Mouse (Mus musculus) liver, embryonic 12.5 days (tissue): ENCODE measurements at regions not wholly inside any gene's neighbourhood (a gene's known extent, or its start where the extent isn't known, plus 50 kb on each side); places are given as distances from the start of the nearest gene placed in this dataset.
"Not testable (repeated sequence)": the region's sequence is repeated elsewhere in the genome, so short reads cannot be mapped to it uniquely, and the experiment has no call there.

Source experiments
- ATAC-seq: fragments of 200-750 bp; cut with Nextera tagmentation; 2 replicates; pipeline ENCODE4 v1.8.0; 2017; ENCODE audit warnings: moderate number of reproducible peaks, mild to moderate bottlenecking, moderate library complexity
- H3K27ac ChIP-seq: fragments of 300-500 bp; sonication (generic); 2 replicates; pipeline ENCODE4 v1.5.1; 2016; ENCODE audit warnings: mild to moderate bottlenecking
- H3K27me3 ChIP-seq: fragments of 300-500 bp; sonication (generic); replicated peaks from 2 replicates; pipeline ENCODE4 v1.6.1; 2016; ENCODE audit warnings: mild to moderate bottlenecking, moderate library complexity
- H3K36me3 ChIP-seq: fragments of 300-500 bp; sonication (generic); 2 replicates; pipeline ENCODE4 v1.6.1; 2016; ENCODE audit warnings: mild to moderate bottlenecking, moderate library complexity
- H3K4me1 ChIP-seq: fragments of 300-500 bp; sonication (generic); 2 replicates; pipeline ENCODE4 v1.6.1; 2016
- H3K4me2 ChIP-seq: fragments of 300-500 bp; sonication (generic); 2 replicates; pipeline ENCODE4 v1.6.1; 2016; ENCODE audit warnings: mild to moderate bottlenecking, moderate library complexity
- H3K4me3 ChIP-seq: fragments of 300-500 bp; sonication (generic); 2 replicates; pipeline ENCODE4 v1.5.1; 2016; ENCODE audit warnings: mild to moderate bottlenecking, moderate library complexity
- H3K9ac ChIP-seq: fragments of 300-500 bp; sonication (generic); 2 replicates; pipeline ENCODE4 v1.6.1; 2016; ENCODE audit warnings: mild to moderate bottlenecking, moderate library complexity
- H3K9me3 ChIP-seq: fragments of 300-500 bp; sonication (generic); replicated peaks from 2 replicates; pipeline ENCODE4 v1.6.1; 2016; ENCODE audit warnings: mild to moderate bottlenecking, moderate library complexity
- WGBS: fragments of 180-500 bp; shearing (Covaris S2); methylation state at CpG from one replicate; pipeline ENCODE4 v1.1.7; 2016; ENCODE audit not compliant: insufficient replicate concordance; 5-methylcytosine and 5-hydroxymethylcytosine counted together

GRCm38 (mm10) chr15:5915261-5915660 is 384.3 kb upstream of the Dab2 start:
- Histone ChIP-seq H3K4me2 (no peak overlapping the region), H3K9ac (no peak overlapping the region), H3K4me3 (no peak overlapping the region), H3K36me3 (no peaks in the 10 kb centered on the region), H3K4me1 (no peaks in the 10 kb centered on the region), H3K27ac (no peak overlapping the region), H3K9me3 (no peaks in the 10 kb centered on the region), H3K27me3 (no peaks in the 10 kb centered on the region)
- no peak for ATAC-seq
- WGBS, result 14% methylated on average over 2 of the region's 2 CpGs

- 39% methylated on average over 4 of the region's 4 CpGs for WGBS
- no peak for ATAC-seq
Observed at GRCm38 (mm10) chr15:5920058-5920457, 379.5 kb upstream of the Dab2 start.

GRCm38 (mm10) chr15:5927768-5928167 is 371.8 kb upstream of the Dab2 start:
- no peaks in the 10 kb centered on the region for H3K9me3 ChIP-seq
- no peaks in the 10 kb centered on the region for H3K27me3 ChIP-seq
- no peaks in the 10 kb centered on the region for H3K4me1 ChIP-seq
- no peak overlapping the region for H3K9ac ChIP-seq
- ATAC-seq, result no peak
- no peak overlapping the region for H3K4me3 ChIP-seq
- H3K4me2 ChIP-seq, result no peak overlapping the region
- WGBS, result 39% methylated on average over 3 of the region's 3 CpGs
- no peak overlapping the region for H3K27ac ChIP-seq
- no peaks in the 10 kb centered on the region for H3K36me3 ChIP-seq

More at GRCm38 (mm10) chr15:5920058-5920457, 379.5 kb upstream of the Dab2 start:
- Histone ChIP-seq H3K4me1 (no peaks in the 10 kb centered on the region), H3K36me3 (no peaks in the 10 kb centered on the region), H3K9me3 (no peaks in the 10 kb centered on the region), H3K4me3 (no peak overlapping the region), H3K27ac (no peak overlapping the region), H3K27me3 (no peaks in the 10 kb centered on the region), H3K9ac (no peak overlapping the region), H3K4me2 (no peak overlapping the region)

GRCm38 (mm10) chr15:5933586-5933985 is 366.0 kb upstream of the Dab2 start:
- H3K9me3 ChIP-seq, result no peaks in the 10 kb centered on the region

GRCm38 (mm10) chr15:5940945-5941344 is 358.6 kb upstream of the Dab2 start:
- Histone ChIP-seq H3K4me3 (no peak overlapping the region), H3K36me3 (no peaks in the 10 kb centered on the region), H3K4me1 (no peaks in the 10 kb centered on the region), H3K9ac (no peak overlapping the region), H3K27me3 (no peaks in the 10 kb centered on the region), H3K9me3 (no peaks in the 10 kb centered on the region), H3K4me2 (no peak overlapping the region), H3K27ac (no peak overlapping the region)
- no peak for ATAC-seq
- 46% methylated on average over 2 of the region's 2 CpGs for WGBS

More at GRCm38 (mm10) chr15:5933586-5933985, 366.0 kb upstream of the Dab2 start:
- Histone ChIP-seq H3K27me3 (no peaks in the 10 kb centered on the region), H3K4me2 (no peak overlapping the region), H3K27ac (no peak overlapping the region), H3K9ac (no peak overlapping the region), H3K36me3 (no peaks in the 10 kb centered on the region), H3K4me1 (no peaks in the 10 kb centered on the region), H3K4me3 (no peak overlapping the region)
- ATAC-seq, result no peak
- WGBS, result 50% methylated on average over 3 of the region's 3 CpGs

GRCm38 (mm10) chr15:5946650-5947049 is 352.9 kb upstream of the Dab2 start:
- no peaks in the 10 kb centered on the region for H3K4me1 ChIP-seq
- no peaks in the 10 kb centered on the region for H3K27me3 ChIP-seq
- H3K27ac ChIP-seq, result no peak overlapping the region
- H3K4me2 ChIP-seq, result no peak overlapping the region
- H3K9me3 ChIP-seq, result no peaks in the 10 kb centered on the region
- H3K36me3 ChIP-seq, result no peaks in the 10 kb centered on the region
- 80% methylated on average over 6 of the region's 6 CpGs for WGBS
- no peak overlapping the region for H3K4me3 ChIP-seq
- no peak for ATAC-seq
- H3K9ac ChIP-seq, result no peak overlapping the region

- no peaks in the 10 kb centered on the region for H3K36me3 ChIP-seq
- H3K4me3 ChIP-seq, result no peak overlapping the region
- 49% methylated on average over 3 of the region's 3 CpGs for WGBS
- no peak overlapping the region for H3K9ac ChIP-seq
- H3K4me1 ChIP-seq, result no peaks in the 10 kb centered on the region
- no peaks in the 10 kb centered on the region for H3K27me3 ChIP-seq
- H3K9me3 ChIP-seq, result no peaks in the 10 kb centered on the region
- H3K27ac ChIP-seq, result no peak overlapping the region
- no peak for ATAC-seq
- H3K4me2 ChIP-seq, result no peak overlapping the region
Observed at GRCm38 (mm10) chr15:5950919-5951318, 348.7 kb upstream of the Dab2 start.

- not testable (repeated sequence) for H3K4me1 ChIP-seq, H3K27ac ChIP-seq, H3K4me3 ChIP-seq, H3K9me3 ChIP-seq, ATAC-seq, H3K9ac ChIP-seq, H3K36me3 ChIP-seq, H3K27me3 ChIP-seq, H3K4me2 ChIP-seq
- WGBS, result 68% methylated on average over 2 of the region's 2 CpGs
Observed at GRCm38 (mm10) chr15:5951661-5952060, 347.9 kb upstream of the Dab2 start.

GRCm38 (mm10) chr15:5953106-5953505 is 346.5 kb upstream of the Dab2 start:
- no peak overlapping the region for H3K27ac ChIP-seq

GRCm38 (mm10) chr15:5991351-5992065 is 308.1 kb upstream of the Dab2 start:
- no peaks in the 10 kb centered on the region for H3K27me3 ChIP-seq
- H3K4me2 ChIP-seq, result no peak overlapping the region
- 53% methylated on average over 5 of the region's 5 CpGs for WGBS
- H3K36me3 ChIP-seq, result no peaks in the 10 kb centered on the region
- H3K4me3 ChIP-seq, result no peak overlapping the region
- H3K9me3 ChIP-seq, result no peaks in the 10 kb centered on the region
- H3K9ac ChIP-seq, result no peak overlapping the region
- H3K27ac ChIP-seq, result no peak overlapping the region
- no peaks in the 10 kb centered on the region for H3K4me1 ChIP-seq
- no peak for ATAC-seq

More at GRCm38 (mm10) chr15:5953106-5953505, 346.5 kb upstream of the Dab2 start:
- Histone ChIP-seq H3K4me1 (no peaks in the 10 kb centered on the region), H3K27me3 (no peaks in the 10 kb centered on the region), H3K4me3 (no peak overlapping the region), H3K9me3 (no peaks in the 10 kb centered on the region), H3K4me2 (no peak overlapping the region), H3K36me3 (no peaks in the 10 kb centered on the region), H3K9ac (no peak overlapping the region)
- ATAC-seq, result no peak

GRCm38 (mm10) chr15:5992146-5992545 is 307.4 kb upstream of the Dab2 start:
- not testable (repeated sequence) for ATAC-seq, H3K4me1 ChIP-seq, H3K27ac ChIP-seq, H3K4me3 ChIP-seq, H3K9me3 ChIP-seq, H3K9ac ChIP-seq, H3K36me3 ChIP-seq, H3K27me3 ChIP-seq, H3K4me2 ChIP-seq
- WGBS, result 76% methylated on average over 1 of the region's 1 CpGs

- WGBS, result 59% methylated on average over 1 of the region's 1 CpGs
- Histone ChIP-seq H3K4me1 (no peaks in the 10 kb centered on the region), H3K4me2 (no peak overlapping the region), H3K36me3 (no peaks in the 10 kb centered on the region), H3K27me3 (no peaks in the 10 kb centered on the region), H3K9ac (no peak overlapping the region), H3K27ac (no peak overlapping the region), H3K9me3 (no peaks in the 10 kb centered on the region), H3K4me3 (no peak overlapping the region)
- ATAC-seq, result no peak
Observed at GRCm38 (mm10) chr15:6000816-6001215, 298.8 kb upstream of the Dab2 start.

GRCm38 (mm10) chr15:6001394-6001793 is 298.2 kb upstream of the Dab2 start:
- no peak overlapping the region for H3K9ac ChIP-seq
- no peak overlapping the region for H3K27ac ChIP-seq
- no peaks in the 10 kb centered on the region for H3K27me3 ChIP-seq
- no peak for ATAC-seq
- no peaks in the 10 kb centered on the region for H3K9me3 ChIP-seq
- no peak overlapping the region for H3K4me3 ChIP-seq
- H3K4me1 ChIP-seq, result no peaks in the 10 kb centered on the region
- 69% methylated on average over 1 of the region's 1 CpGs for WGBS
- no peak overlapping the region for H3K4me2 ChIP-seq
- no peaks in the 10 kb centered on the region for H3K36me3 ChIP-seq
